Mouse (Mus musculus): ENCODE results near the gene Tas1r1.
"Not testable (repeated sequence)": the region's sequence is repeated elsewhere in the genome, so short reads cannot be mapped to it uniquely, and the experiment has no call there.

Tas1r1 gene

GRCm38 (mm10) chr4:152043171-152043570, 4.8 kb upstream of the Tas1r1 start:
- DNase-seq (ENCODE audit: low spot score), result no peak

GRCm38 (mm10) chr4:152041924-152042641, 3.7 kb upstream of the Tas1r1 start:
- no peak for DNase-seq (ENCODE audit: low spot score)

- DNase-seq (ENCODE audit: low spot score), result no peak
Observed at GRCm38 (mm10) chr4:152039831-152040310, 1.5 kb upstream of the Tas1r1 start.

GRCm38 (mm10) chr4:152038985-152039830, 840 bp upstream of the Tas1r1 start, which contains the start of gene Nol9:
Gene Nol9 (plus strand): TSS chr4:152039321.
- peak; percentile 93 for DNase-seq (ENCODE audit: low spot score)

- not testable (repeated sequence) for DNase-seq (ENCODE audit: low spot score)
Observed at GRCm38 (mm10) chr4:152036464-152036863, 1.9 kb downstream of the Tas1r1 start.

GRCm38 (mm10) chr4:152032922-152033321, 5.4 kb downstream of the Tas1r1 start:
- DNase-seq (ENCODE audit: low spot score), result no peak

GRCm38 (mm10) chr4:152029997-152030396, 8.4 kb downstream of the Tas1r1 start:
- no peak for DNase-seq (ENCODE audit: low spot score)

GRCm38 (mm10) chr4:152029087-152029486, 9.3 kb downstream of the Tas1r1 start:
- no peak for DNase-seq (ENCODE audit: low spot score)

- DNase-seq (ENCODE audit: low spot score), result no peak
Observed at GRCm38 (mm10) chr4:152028456-152028855, 9.9 kb downstream of the Tas1r1 start.

- DNase-seq (ENCODE audit: low spot score), result peak; percentile 97
Observed at GRCm38 (mm10) chr4:152027524-152027923, 10.8 kb downstream of the Tas1r1 start, which contains the start of gene Zbtb48. Gene Zbtb48 (minus strand): TSS chr4:152027671.

GRCm38 (mm10) chr4:152026751-152027508, 11.4 kb downstream of the Tas1r1 start:
- no peak for DNase-seq (ENCODE audit: low spot score)

- no peak for DNase-seq (ENCODE audit: low spot score)
Observed at GRCm38 (mm10) chr4:152024525-152024924, 13.8 kb downstream of the Tas1r1 start.

GRCm38 (mm10) chr4:152022506-152022905, 15.9 kb downstream of the Tas1r1 start:
- DNase-seq (ENCODE audit: low spot score), result no peak

- DNase-seq (ENCODE audit: low spot score), result no peak
Observed at GRCm38 (mm10) chr4:152021568-152022097, 16.7 kb downstream of the Tas1r1 start.

- DNase-seq (ENCODE audit: low spot score), result no peak
Observed at GRCm38 (mm10) chr4:152020024-152020423, 18.3 kb downstream of the Tas1r1 start.

- DNase-seq (ENCODE audit: low spot score), result no peak
Observed at GRCm38 (mm10) chr4:152019073-152019472, 19.3 kb downstream of the Tas1r1 start.

- no peak for DNase-seq (ENCODE audit: low spot score)
Observed at GRCm38 (mm10) chr4:152013036-152013813, 25.1 kb downstream of the Tas1r1 start.

- DNase-seq (ENCODE audit: low spot score), result no peak
Observed at GRCm38 (mm10) chr4:152012109-152012508, 26.3 kb downstream of the Tas1r1 start.

- DNase-seq (ENCODE audit: low spot score), result no peak
Observed at GRCm38 (mm10) chr4:152011171-152011760, 27.1 kb downstream of the Tas1r1 start.

- DNase-seq (ENCODE audit: low spot score), result no peak
Observed at GRCm38 (mm10) chr4:152010707-152011134, 27.6 kb downstream of the Tas1r1 start.
